Mouse (Mus musculus): ENCODE measurements around the gene Ksr2.
"Not testable (repeated sequence)": the region's sequence is repeated elsewhere in the genome, so short reads cannot be mapped to it uniquely, and the experiment has no call there.

Ksr2 gene

DNA sequence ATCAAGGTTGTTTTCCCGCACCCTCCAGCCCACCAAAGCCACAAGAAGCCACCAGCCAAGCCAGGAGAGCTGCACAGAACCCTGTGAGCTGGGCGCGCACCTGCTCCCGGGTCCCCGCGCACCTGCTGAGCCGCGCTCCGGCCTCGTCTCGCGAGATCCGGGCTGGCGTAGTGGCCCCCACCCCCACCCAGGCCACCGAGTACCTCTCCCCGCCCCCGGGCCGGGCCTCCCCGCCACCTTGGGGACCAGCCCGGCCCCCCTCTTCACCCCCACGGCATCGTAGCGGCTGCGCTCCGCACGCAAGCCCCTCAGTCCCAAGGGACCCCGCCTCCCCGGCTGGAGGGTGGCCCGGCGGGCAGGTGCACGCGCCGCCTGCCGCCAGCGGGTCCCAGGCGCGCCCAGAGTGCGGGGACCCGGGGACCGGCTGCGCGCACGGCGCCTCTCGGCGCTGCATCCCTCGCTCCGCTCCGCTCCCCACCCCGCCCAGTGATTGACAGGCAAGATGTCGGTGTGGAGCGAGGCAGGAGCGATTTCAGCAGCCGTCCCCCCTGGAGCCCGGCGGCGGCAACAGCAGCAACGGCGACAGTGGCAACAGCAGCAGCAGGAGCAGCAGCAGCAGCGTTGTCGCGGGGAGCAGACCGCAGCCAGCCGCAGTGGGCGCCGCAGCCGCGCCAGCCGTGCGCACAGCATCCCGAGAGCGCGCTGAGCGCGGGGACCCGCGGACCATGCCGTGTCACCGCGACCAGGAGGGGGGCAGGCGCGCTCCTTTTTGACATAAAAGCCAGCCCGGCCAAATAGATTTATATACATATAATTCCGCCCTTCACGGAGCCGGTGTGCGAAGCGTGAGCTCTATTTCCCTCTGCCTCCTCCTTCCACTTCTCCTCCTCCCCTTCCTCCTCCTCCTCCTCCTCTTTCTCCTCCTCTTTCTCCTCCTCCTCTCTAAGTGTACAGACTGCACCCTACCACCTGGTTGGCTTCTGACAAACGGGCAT, at the start of gene Ksr2:
Gene Ksr2 (plus strand): TSS at position 494 of the 995 bp plus-strand sequence.
- no peak for DNase-seq (ENCODE audit: low spot score)

DNA sequence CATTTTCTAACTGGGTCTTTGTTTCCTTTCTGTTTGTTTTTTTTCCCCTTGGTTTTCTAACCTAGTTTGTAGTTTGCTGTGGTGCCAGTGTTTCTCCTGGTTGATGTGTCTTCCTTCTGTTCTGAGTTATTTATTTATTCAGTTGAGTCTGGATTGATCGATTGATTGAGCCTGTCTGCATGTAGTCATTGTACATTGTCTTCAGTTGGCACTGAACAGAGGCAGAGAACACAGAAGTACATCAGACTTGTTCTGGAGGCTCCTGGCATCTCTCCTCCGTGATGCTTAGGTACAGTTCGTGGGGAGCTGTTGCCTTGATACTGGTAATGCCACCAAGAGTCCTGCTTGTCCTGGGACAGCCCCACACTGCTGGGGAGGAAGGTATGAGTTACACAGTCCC, 49.0 kb upstream of the Ksr2 start:
- DNase-seq (ENCODE audit: low spot score) = no peak

DNA sequence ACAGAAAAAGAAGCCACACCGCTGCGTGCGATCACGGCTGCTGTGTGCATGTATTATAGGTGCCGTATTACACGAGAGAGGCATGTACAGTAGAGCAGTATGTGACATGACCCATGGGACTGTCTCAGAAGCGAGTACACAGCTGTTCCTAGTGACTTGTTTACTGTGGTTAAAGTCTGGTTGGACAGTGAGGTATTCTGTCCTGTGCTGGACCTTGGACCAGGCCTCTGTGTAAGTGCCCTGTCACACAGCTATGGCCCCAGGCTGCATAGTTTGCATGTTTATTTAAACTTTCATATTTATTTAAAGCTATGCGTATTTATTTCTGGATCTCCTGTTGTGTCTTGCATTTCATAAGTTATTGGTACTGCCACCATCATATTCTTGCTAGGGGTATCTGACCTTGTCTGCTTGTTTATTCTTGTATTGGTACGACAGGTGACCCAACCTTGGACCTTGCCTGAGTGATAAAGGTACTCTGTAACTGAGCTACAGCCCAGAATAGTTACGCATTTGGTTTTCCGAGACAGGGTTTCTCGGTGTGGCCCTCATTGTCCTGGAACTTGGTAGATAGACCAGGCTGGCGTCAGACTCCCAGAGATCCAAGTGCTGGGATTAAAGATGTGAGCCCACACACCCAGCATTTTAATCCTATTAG, 47.8 kb upstream of the Ksr2 start:
- no peak for DNase-seq (ENCODE audit: low spot score)

DNA sequence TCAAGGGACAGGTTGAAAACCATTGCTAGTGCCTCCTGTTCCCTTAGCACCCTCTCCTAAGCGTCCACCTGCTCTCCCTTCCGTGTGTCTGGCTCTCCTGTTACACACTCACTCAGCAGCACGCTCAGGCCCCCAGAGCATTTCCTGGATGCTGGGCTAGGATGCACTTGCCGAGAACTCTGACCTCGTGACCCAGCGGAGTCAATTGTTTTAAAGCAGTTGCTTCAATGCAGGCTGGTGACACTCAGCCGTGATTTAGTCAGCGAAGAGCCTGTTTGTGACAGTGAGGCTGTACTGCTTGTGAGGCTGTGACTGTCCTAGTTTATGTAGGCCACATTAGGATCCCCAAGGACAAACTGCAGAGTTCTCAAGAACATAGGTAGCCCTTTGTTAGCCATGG, 46.6 kb upstream of the Ksr2 start:
- no peak for DNase-seq (ENCODE audit: low spot score)

DNA sequence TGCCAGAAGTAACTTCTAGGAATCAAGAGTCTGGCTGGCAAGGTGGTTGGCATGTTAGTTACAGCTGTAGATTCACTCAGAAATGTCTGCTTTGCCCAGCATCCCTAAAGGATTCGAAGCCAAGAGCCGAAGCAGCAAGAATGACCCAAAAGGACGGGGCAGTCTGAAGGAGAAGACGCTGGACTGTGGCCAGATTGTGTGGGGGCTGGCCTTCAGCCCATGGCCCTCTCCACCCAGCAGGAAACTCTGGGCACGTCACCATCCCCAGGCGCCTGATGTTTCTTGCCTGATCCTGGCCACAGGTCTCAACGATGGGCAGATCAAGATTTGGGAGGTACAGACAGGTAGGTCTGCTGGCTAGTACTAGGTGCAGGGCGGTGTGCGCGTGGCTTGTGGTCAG, 43.2 kb upstream of the Ksr2 start:
- DNase-seq (ENCODE audit: low spot score) = no peak

DNA sequence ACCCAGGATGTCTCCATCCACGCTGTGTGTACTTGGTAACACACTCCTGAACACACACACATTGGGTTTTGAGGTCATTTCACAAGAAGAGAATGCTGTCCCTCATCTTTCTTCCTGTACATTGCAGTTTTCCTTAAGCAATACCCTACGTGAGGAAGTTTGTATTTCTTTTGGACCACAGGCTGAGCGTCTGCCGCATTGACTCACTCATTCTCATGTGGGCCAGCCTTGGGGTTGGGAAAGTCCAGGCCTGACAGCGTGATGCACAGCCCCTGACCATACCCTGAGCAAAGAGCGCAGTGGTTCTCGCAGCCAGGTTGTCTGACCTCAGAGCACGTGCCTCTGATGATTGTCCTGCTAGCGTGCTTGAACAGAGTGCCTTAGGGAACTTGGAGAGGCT, 40.4 kb upstream of the Ksr2 start:
- no peak for DNase-seq (ENCODE audit: low spot score)

DNA sequence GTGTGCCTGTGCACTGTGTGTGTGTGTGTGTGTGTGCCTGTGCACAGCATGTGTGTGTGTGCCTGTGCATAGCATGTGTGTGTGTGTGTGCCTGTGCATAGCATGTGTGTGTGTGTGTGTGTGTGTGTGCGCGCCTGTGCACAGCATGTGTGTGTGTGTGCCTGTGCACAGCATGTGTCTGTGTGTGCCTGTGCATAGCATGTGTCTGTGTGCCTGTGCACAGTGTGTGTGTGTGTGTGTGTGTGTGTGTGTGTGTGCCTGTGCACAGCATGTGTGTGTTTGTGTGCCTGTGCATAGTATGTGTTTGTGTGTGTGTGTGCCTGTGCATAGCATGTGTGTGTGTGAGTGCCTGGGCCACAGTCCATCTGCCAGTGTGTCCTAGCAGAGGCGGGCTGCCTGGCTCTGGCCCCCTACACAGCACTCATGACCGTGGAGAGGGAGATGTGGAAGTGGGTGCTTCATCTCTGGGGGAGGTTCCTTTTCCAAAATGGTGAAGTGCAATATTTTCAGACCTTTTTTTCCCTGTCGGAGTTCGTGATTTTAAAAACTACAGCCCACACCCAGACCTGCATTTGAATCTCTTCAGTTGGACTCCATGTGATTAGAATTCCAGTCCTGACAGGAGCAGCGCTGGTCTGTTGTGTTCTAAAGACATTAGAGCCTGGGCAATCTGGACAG, 39.3 kb upstream of the Ksr2 start:
- no peak for DNase-seq (ENCODE audit: low spot score)

DNA sequence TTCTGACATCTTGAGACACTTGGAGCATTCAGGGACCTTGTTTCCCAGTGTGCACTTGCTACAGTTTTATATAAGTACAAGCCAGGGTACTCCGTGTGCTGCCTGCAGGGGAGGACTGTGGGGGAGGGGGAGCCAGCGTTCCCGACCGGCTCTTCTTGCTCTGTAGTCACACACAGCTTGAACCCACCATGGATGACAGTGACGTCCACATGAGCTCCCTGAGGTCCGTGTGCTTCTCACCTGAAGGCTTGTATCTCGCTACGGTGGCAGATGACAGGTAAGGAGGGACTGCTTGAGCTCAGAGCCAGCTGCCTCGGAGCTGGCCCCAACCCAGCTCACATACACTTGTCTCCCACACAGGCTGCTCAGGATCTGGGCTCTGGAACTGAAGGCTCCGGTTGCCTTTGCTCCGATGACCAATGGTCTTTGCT, 37.5 kb upstream of the Ksr2 start:
- DNase-seq (ENCODE audit: low spot score) = no peak

DNA sequence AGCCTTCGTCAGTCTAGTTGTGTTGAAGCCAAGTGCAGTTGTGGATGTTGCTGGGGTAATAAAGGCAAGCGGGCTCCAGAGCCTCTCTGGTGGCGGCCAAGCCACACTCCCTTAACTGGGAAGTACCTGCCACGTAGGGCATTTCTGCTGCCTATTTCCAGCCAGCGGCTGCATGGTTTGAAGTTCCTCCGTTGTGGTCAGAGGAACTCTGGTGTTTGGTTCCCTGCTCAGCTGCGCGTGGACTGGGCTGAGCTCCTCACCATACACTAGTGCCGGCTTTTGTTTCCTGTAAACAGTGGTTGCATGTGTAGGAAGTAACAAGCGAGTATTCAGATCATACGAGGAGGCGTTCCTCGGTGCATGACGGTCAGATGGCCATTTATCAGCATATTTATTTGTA, 36.1 kb upstream of the Ksr2 start:
- not testable (repeated sequence) for DNase-seq (ENCODE audit: low spot score)

DNA sequence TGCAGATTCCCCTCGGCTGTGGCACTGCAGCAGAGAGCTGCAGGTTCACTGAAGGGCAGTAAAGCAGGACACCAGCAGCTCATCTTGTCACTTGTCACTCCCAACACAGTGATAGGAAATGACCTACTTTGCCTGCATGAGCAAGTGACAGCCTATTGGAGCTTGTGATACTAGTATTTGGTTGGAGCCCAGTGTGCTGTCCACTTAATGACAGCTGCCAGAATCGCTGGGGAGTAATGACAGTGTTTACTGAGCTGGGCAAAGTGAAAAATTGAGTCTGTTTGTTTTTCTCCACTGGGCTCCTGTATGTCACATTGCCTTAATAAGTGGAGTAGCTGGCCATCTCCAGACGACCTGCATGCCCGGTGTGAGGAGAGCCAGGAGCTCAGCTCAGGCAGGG, 33.6 kb upstream of the Ksr2 start:
- DNase-seq (ENCODE audit: low spot score) = no peak

DNA sequence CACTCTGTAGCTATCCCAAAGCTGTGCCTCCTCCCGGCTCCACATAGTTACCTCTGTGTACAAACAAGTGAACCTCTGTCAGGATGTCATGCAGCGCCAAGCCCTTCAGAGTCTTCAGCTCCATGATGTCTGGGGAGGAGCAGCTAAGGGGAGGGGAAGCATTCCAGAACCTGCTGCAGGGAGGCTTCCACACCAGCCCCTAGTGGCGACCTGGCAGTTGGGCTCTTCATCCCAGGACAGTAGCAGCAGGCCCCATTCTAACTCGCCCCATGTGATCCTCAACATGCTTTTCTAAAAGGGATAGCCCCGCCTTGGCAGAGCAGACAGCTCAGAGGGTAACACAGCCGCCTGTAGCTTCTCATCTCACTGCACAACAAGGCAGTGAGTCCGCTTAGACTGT, 32.0 kb upstream of the Ksr2 start:
- no peak for DNase-seq (ENCODE audit: low spot score)

DNA sequence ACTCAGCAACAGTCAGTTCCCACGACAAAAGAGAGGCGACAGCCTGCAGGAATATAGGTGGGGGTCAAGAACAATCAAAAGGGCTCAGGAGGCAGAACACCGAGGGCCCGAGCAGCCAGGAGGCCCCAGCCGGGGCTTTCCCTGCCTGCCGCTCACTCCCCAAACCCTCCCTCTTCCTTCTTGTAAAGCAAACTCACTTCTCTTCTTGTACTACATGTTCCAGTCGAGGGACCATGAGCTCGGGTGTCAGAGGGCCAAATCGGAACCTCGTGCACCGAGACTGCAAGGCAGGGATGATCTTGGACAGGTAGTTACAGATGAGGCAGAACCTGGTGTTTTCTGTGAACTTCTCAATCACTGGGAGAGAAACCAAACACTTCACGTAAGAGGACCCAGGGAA, 30.6 kb upstream of the Ksr2 start:
- no peak for DNase-seq (ENCODE audit: low spot score)

DNA sequence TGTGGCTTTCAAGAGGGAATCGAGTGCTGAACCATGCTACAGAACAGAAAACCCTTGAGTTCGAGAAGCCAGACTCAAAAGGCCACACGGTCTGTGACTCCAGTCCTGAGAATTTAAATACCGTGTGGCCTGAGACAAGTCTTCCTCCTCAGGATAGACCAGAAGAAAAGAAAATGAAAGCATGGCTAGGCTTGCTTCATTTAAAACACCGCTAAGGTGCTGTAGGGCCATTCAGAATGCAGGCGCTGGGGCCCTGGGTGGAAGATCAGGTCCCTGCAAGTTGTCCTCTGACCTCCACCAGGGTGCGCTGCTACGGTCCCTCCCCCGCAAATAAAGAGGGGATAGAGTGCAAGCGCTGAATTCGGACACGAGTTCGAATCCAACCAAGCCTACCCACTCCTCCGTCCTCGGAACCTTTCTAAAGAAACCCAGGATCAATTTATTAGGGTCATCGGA, 25.5 kb upstream of the Ksr2 start:
- DNase-seq (ENCODE audit: low spot score) = no peak

DNA sequence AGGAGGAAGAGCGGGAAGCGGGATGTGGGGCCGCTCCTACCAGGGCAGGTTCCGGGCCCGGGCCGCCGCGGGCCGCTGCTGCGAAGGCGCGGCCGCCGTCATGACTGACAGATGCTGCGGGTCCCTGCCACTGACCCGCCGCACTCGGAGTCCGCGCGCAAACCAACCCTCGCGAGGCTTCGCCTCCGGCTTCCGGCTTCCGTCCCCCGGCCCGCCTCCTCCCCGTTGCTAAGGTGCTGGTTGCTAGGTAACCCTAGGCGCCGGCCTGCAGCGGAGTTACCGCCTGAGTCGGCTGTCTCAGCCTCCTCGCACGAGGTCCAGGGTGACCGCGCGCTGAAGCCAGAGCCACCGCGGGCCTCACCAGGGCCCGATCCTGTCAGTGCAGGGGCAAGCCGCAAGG, 24.9 kb upstream of the Ksr2 start, which contains the start of gene Rfc5:
Gene Rfc5 (minus strand): TSS at position 171 of the 400 bp plus-strand sequence.
- DNase-seq (ENCODE audit: low spot score) = peak; percentile 88

DNA sequence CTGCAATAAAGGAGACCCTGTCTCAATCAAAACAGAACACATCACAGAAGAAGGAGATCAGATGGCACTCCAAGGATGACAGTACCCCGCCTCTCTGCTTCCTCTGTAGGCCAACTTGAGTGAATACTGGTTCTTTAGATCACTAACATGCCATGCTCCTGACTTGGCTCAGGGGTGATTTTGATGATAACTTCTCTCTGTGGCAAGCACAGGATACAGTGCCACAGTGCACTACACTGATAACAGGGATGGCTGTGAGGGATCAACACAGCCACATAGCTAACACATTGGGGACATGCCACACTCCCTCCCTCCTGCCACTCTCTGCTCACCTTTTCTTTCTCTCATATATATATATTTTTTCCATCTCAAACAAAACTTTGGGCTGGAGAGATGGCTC, 22.9 kb upstream of the Ksr2 start:
- no peak for DNase-seq (ENCODE audit: low spot score)

DNA sequence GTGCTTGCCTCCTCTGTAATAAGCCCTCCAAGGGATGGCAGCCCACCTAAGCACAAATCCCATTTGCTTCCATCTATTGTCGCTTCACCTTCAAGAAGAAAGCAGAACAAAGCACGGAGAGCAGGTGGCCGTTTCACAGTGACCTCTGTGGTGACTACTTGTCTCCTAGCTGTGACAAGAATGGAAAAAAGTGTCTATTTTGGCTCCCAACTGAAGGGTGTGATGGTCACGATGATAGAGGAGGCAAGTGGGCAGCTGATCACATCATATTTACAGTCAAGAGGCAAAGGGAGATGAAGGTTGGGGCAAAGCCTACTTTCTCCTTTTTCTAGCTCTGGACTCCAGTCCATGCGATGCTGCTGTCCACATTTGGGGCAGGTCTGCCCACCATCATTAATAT, 18.0 kb upstream of the Ksr2 start:
- no peak for DNase-seq (ENCODE audit: low spot score)

DNA sequence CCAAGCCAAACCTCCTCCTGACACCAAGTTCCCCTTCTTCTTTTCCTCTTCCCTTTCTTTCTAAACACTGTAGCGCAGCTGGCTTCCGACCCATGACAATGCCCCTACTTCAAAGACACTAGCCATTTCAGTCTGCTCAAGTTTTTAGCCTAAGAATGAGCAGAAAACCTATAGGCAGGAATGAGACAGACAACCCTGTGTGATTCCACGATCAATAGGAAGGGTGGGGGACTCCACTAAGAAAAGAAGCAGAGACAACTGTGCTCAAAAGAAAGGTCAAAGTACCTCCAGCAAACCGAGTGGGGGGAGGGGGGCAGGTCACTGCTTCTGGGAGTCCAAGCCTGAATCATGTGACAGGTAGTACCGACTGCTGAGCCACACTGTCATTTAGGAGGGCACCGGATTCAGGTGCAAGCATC, 17.2 kb upstream of the Ksr2 start:
- DNase-seq (ENCODE audit: low spot score) = no peak

DNA sequence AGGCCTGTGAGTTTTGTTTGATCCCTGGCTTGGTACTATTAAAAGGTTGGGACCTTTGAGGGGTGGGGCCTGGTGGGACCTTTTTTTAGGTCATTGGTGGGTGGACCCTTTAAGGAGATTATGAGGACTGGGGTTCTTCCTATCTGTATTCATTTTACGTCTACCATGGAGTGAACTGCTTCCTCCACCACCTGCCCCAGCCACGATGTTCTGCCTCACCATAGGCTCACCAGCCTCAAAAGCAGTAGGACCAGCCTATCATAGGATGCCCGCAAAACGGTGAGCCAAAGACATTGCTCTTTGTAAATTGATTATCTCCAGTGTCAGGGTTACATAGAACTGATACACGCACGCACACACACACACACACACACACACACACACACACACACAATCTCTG, 16.4 kb upstream of the Ksr2 start:
- DNase-seq (ENCODE audit: low spot score) = no peak

DNA sequence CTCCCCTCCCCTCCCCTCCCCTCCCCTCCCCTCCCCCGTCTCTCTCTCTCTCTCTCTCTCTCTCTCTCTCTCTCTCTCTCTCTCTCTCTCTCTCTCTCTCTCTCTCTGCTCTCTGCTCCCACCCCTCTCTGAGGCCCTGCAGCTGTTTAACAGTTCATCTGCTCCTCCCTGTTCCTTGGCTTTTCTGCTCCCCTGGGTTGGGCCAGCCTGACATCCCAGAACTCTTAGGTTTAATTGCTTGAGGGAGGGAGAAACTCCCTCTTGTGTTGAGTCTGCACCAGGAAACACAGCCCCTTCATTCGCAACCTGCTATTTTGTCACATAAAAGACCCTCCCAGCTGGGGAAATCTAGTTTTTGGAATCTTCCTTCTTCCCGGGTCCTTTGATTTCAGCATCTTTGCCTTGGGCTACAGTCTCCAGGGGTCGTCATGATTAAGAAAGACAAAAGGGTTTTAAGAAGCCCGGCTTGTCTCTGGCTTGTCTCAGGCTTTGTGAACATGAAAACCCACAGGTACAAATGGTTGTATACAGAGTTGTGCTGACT, 15.7 kb upstream of the Ksr2 start:
- no peak for DNase-seq (ENCODE audit: low spot score)

DNA sequence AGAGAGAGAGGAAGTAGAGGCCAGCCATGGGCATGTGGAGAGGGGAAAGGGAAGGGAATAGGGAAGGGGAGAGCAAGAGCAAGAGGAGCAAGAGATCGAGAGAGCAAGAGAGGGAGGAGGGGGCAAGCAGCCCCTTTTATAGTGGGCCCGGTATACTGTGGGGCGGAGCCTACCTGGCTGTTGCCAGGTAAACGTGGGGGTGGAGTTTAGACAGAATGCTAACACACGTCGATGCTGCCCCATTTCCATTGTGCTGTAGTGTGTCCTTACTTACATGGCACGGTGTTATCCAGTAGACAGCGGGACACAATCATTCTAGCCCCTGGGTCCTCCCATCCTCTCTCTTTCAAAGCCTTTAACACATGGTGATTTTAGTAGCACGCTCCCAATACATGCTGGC, 14.5 kb upstream of the Ksr2 start:
- no peak for DNase-seq (ENCODE audit: low spot score)

DNA sequence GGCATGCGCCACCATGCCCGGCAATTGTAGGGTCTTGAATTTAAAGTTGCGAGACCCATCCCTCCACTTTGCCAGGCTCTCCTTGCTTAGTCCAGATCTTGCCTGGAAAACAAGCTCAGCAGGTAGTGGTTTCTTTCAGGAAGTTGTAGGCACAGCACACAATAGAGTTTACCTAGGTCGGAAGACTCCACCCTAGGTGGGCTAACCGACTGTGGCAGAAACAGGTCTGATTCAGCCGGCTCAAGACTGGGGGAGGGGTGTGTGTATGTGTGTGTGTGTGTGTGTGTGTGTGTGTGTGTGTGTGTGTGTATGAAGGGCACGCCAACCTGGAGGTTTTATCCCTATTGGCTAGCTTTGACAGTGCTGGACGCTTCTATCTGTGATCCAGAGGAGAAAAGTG, 10.2 kb upstream of the Ksr2 start:
- no peak for DNase-seq (ENCODE audit: low spot score)

DNA sequence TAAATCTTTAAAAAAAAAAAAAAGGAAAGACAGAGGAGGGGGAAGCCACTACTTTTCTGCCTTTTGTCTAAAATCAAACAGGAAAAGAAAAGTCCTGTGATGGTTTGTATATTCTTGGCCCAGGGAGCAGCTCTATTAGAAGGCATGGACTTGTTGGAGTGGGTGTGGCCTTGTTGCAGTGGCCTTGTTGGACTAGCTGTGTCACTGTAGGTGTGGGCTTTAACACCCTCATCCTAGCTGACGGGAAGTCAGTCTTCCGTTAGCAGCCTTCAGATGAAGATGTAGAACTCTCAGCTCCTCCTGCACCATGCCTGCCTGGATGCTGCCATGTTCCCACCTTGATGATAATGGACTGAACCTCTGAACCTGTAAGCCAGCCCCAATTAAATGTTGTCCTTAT, 9.1 kb upstream of the Ksr2 start:
- DNase-seq (ENCODE audit: low spot score) = not testable (repeated sequence)

All from ovary, postnatal 10 days (tissue).